Mouse (Mus musculus): ENCODE results near the gene Suco. TPM values are rescaled to one million over a fixed set of nuclear protein-coding genes. Genes with fewer than 3 reads are reported as not detected.

Suco gene
- polyA plus RNA-seq, 1 experiment, result 52.0 TPM

DNA sequence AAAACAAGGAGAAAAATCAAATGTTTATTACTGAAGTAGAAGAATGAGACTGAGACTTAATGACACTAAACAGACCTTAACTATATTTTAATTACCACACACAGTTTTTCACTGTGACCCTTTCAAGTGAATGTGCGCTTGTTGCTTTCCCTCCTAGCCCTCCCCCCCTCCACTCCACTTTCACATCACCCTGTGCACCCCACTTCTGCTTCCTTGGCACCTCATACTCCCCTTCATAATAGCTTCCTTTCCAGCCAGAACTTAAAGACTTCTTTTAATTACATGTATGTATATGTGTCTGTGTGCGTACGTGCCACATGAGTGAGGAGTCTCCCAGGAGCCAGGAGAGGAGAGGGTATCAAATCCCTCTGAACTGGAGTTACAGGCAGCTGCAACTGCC is 12.3 kb upstream of the Suco start:
- no peak overlapping the region for H3K9ac ChIP-seq (ENCODE audit: low read depth, poor library complexity, severe bottlenecking)
- H3K4me1 ChIP-seq (ENCODE audit: control insufficient read depth, insufficient read depth, low read length), result no peaks in the 10 kb centered on the region
- no peak overlapping the region for H3K4me3 ChIP-seq (ENCODE audit: low read depth, low read length)
- H3K36me3 ChIP-seq (ENCODE audit: control insufficient read depth, insufficient read depth, low read length, poor library complexity, severe bottlenecking), result no peaks in the 10 kb centered on the region; the same call in 1 of the 2 replicates
- no peaks in the 10 kb centered on the region for H3K27me3 ChIP-seq (ENCODE audit: control insufficient read depth, insufficient read depth, low read length, poor library complexity, severe bottlenecking)
- no peak overlapping the region for H3K27ac ChIP-seq (ENCODE audit: insufficient read depth, low read length)
- TF ChIP-seq EP300 (IDR thresholded peaks at IDR 0.05; ENCODE audit: insufficient read depth, low read depth, low read length), result no peak
- TF ChIP-seq CTCF (IDR thresholded peaks at IDR 0.05; ENCODE audit: low read depth, low read length), result no peak
- TF ChIP-seq POLR2A (IDR thresholded peaks at IDR 0.05; ENCODE audit: insufficient read depth, low read length), result no peak
- H3K9me3 ChIP-seq (replicated peaks; ENCODE audit: control insufficient read depth, insufficient read depth, low read length, poor library complexity, severe bottlenecking), result no peaks in the 10 kb centered on the region

DNA sequence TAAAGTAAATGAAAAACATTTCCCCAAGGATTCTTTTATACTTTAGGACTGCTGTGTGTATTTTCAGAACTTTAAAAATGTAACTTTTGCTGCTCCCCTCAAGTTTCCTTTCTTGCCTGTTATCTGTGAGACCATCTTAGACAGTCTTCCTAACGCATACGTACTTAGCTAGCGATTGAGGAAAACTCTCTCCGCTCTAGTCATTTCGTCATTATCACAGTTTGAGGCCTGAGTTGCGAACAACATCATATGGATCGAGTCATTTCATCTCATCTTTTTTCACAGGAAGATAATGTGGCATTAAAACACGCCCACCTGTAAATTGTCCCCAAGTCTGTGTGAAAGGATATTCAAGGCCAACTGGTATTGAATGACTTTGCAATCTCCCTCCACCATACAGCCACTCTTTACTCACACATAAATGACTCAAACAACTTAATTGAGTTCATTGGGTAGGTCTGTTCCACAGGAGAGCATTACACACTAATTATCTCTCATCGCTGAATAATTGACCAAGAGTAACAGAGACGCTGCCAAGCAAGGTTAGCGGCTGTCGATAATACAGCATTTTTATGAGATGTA is 11.3 kb upstream of the Suco start:
- no peaks in the 10 kb centered on the region for H3K27me3 ChIP-seq (ENCODE audit: control insufficient read depth, insufficient read depth, low read length, poor library complexity, severe bottlenecking)
- no peak overlapping the region for H3K9ac ChIP-seq (ENCODE audit: low read depth, poor library complexity, severe bottlenecking)
- no peaks in the 10 kb centered on the region for H3K4me1 ChIP-seq (ENCODE audit: control insufficient read depth, insufficient read depth, low read length)
- H3K9me3 ChIP-seq (replicated peaks; ENCODE audit: control insufficient read depth, insufficient read depth, low read length, poor library complexity, severe bottlenecking), result no peaks in the 10 kb centered on the region
- H3K4me3 ChIP-seq (ENCODE audit: low read depth, low read length), result no peak overlapping the region
- no peak overlapping the region for H3K27ac ChIP-seq (ENCODE audit: insufficient read depth, low read length)
- no peaks in the 10 kb centered on the region; the same call in 1 of the 2 replicates for H3K36me3 ChIP-seq (ENCODE audit: control insufficient read depth, insufficient read depth, low read length, poor library complexity, severe bottlenecking)
- no peak for TF ChIP-seq POLR2A (IDR thresholded peaks at IDR 0.05; ENCODE audit: insufficient read depth, low read length)
- no peak for TF ChIP-seq EP300 (IDR thresholded peaks at IDR 0.05; ENCODE audit: insufficient read depth, low read depth, low read length)
- no peak for TF ChIP-seq CTCF (IDR thresholded peaks at IDR 0.05; ENCODE audit: low read depth, low read length)

DNA sequence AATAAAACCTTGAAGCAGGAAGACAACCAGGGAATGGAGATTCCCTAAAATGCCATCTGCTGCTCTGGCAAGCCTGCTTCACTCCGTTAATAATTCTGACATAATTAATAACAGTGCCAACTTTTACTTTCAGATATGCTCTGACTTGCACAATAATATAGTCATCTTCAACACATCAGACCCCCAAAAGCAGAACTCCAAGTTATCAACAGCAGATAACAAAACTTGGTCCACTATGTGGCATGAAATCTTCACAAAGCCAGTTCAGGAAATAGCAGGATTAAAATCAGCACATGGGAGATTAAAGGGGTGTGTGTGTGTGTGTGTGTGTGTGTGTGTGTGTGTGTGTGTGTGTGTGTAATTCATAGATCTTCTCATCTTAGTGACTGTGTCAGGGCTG is 9.3 kb upstream of the Suco start:
- H3K9ac ChIP-seq (ENCODE audit: low read depth, poor library complexity, severe bottlenecking), result no peak overlapping the region
- TF ChIP-seq POLR2A (IDR thresholded peaks at IDR 0.05; ENCODE audit: insufficient read depth, low read length), result no peak
- TF ChIP-seq CTCF (IDR thresholded peaks at IDR 0.05; ENCODE audit: low read depth, low read length), result no peak
- TF ChIP-seq EP300 (IDR thresholded peaks at IDR 0.05; ENCODE audit: insufficient read depth, low read depth, low read length), result no peak

DNA sequence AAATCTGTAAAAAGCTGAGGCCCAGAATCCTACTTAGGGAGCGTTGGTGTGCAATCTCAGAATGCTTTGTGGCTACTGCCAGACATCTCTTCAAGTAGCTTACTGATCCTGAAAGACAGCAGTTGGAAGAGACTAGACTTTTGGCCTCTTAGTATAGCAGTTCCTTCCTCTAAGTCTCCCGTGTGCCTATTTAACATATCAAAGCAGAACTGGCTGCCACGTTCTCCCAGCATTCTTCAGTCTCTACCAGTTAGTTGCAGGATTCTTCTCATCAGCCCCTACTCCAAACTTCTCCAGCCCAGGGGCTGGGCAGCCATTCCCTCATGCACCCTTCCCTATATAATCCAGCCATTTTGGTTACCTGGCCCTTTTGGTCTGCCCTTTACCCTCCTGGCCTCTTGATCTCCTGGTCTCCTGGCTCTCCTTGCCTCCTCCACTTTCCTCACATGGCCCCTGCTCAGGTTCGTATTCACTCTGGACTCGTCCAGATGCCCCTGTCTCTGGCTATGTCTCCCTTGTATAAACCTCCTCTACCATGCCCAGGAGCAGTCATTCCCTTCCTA is 1.2 kb upstream of the Suco start:
- Histone ChIP-seq H3K36me3 (ENCODE audit: control insufficient read depth, insufficient read depth, low read length, poor library complexity, severe bottlenecking) (no peaks in the 10 kb centered on the region), H3K27ac (ENCODE audit: insufficient read depth, low read length) (peak overlapping the region; percentile 91), H3K9me3 (replicated peaks; ENCODE audit: control insufficient read depth, insufficient read depth, low read length, poor library complexity, severe bottlenecking) (no peaks in the 10 kb centered on the region), H3K9ac (ENCODE audit: low read depth, poor library complexity, severe bottlenecking) (peak overlapping the region; percentile 53), H3K27me3 (ENCODE audit: control insufficient read depth, insufficient read depth, low read length, poor library complexity, severe bottlenecking) (no peaks in the 10 kb centered on the region), H3K4me3 (ENCODE audit: low read depth, low read length) (peak overlapping the region; percentile 74), H3K4me1 (ENCODE audit: control insufficient read depth, insufficient read depth, low read length) (no peaks in the 10 kb centered on the region)
- TF ChIP-seq POLR2A (IDR thresholded peaks at IDR 0.05; ENCODE audit: insufficient read depth, low read length), result no peak
- TF ChIP-seq EP300 (IDR thresholded peaks at IDR 0.05; ENCODE audit: insufficient read depth, low read depth, low read length), result no peak
- no peak for TF ChIP-seq CTCF (IDR thresholded peaks at IDR 0.05; ENCODE audit: low read depth, low read length)

More for the DNA sequence above, 9.3 kb upstream of the Suco start:
- no peaks in the 10 kb centered on the region; the same call in 1 of the 2 replicates for H3K36me3 ChIP-seq (ENCODE audit: control insufficient read depth, insufficient read depth, low read length, poor library complexity, severe bottlenecking)
- H3K4me1 ChIP-seq (ENCODE audit: control insufficient read depth, insufficient read depth, low read length), result no peaks in the 10 kb centered on the region
- no peak overlapping the region for H3K27ac ChIP-seq (ENCODE audit: insufficient read depth, low read length)
- no peaks in the 10 kb centered on the region for H3K27me3 ChIP-seq (ENCODE audit: control insufficient read depth, insufficient read depth, low read length, poor library complexity, severe bottlenecking)
- H3K9me3 ChIP-seq (replicated peaks; ENCODE audit: control insufficient read depth, insufficient read depth, low read length, poor library complexity, severe bottlenecking), result no peaks in the 10 kb centered on the region
- H3K4me3 ChIP-seq (ENCODE audit: low read depth, low read length), result no peak overlapping the region

DNA sequence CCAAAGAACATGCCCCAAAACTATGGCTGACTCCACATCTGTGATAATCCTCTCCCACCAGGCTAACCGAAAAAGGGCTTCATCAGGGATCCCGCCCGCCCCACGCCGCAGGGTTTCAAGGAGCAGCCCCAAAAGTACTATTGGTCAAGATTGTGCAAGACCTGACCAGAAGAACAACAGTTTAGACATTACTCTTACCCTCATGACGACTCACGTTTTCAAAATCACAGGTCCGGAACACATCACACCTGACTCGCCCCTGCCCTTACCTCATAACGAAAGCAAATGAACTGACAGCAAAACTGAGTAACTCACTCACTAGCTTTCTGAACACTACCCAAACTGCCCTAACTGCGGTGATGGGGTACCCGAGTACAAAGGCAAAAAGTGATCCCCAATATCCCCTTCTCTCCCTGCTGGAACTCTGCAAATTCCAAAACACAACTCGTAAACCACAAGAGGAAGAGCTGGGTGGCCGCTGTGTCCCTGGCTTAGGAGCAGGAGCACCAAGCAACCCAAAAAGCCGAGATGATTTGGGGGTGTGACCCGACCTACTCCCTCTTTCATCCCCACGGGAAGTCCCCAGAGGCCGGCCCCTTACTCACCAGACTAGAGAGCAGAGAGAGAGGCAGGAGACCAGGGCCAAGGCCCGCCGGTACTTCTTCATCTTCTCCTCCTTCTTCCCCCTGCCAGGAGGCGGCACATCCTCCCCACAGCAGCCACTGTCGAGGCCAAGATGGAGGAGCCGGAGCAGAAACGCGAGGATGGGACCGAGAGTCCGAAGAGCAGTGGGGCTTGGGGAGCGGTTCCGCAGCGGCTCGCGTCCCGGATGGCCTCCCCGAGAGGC is 553 bp downstream of the Suco start:
- Histone ChIP-seq H3K27ac (ENCODE audit: insufficient read depth, low read length) (peak overlapping the region; percentile 52; the same call in 1 of the 2 replicates), H3K4me3 (ENCODE audit: low read depth, low read length) (peak overlapping the region; percentile 95), H3K36me3 (ENCODE audit: control insufficient read depth, insufficient read depth, low read length, poor library complexity, severe bottlenecking) (no peaks in the 10 kb centered on the region), H3K9ac (ENCODE audit: low read depth, poor library complexity, severe bottlenecking) (peak overlapping the region; percentile 85), H3K27me3 (ENCODE audit: control insufficient read depth, insufficient read depth, low read length, poor library complexity, severe bottlenecking) (no peaks in the 10 kb centered on the region), H3K4me1 (ENCODE audit: control insufficient read depth, insufficient read depth, low read length) (no peaks in the 10 kb centered on the region), H3K9me3 (replicated peaks; ENCODE audit: control insufficient read depth, insufficient read depth, low read length, poor library complexity, severe bottlenecking) (no peaks in the 10 kb centered on the region)
- TF ChIP-seq POLR2A (IDR thresholded peaks at IDR 0.05; ENCODE audit: insufficient read depth, low read length) (no peak), CTCF (IDR thresholded peaks at IDR 0.05; ENCODE audit: low read depth, low read length) (no peak), EP300 (IDR thresholded peaks at IDR 0.05; ENCODE audit: insufficient read depth, low read depth, low read length) (no peak)
